Mouse (Mus musculus) intestine, embryonic 16.5 days (tissue): ENCODE data around the gene Wrap53. TPM values are rescaled to one million over a fixed set of nuclear protein-coding genes. Genes with fewer than 3 reads are reported as not detected.
A peak's percentile ranks its signal among the peaks of the same experiment; 100 is the strongest.

ENCODE experiments used
- ATAC-seq: fragments of 200-750 bp; cut with Nextera tagmentation; 2 replicates; pipeline ENCODE4 v1.8.0; 2017; ENCODE audit warnings: moderate TSS enrichment, moderate library complexity
- H3K27ac ChIP-seq: fragments of 300-500 bp; sonication (generic); 2 replicates; pipeline ENCODE4 v1.5.1; 2014; ENCODE audit warnings: mild to moderate bottlenecking, low read length
- H3K27me3 ChIP-seq: fragments of 300-500 bp; sonication (generic); replicated peaks from 2 replicates; pipeline ENCODE4 v1.6.1; 2014; ENCODE audit warnings: low read length, control low read depth, mixed read lengths; ENCODE audit not compliant: control insufficient read depth, insufficient read depth
- H3K36me3 ChIP-seq: fragments of 300-500 bp; sonication (generic); 2 replicates; pipeline ENCODE4 v1.6.1; 2014; ENCODE audit warnings: low read length, control low read depth; ENCODE audit not compliant: control insufficient read depth, insufficient read depth
- H3K4me1 ChIP-seq: fragments of 300-500 bp; sonication (generic); 2 replicates; pipeline ENCODE4 v1.6.1; 2014; ENCODE audit warnings: low read length, control low read depth, mixed read lengths; ENCODE audit not compliant: control insufficient read depth, insufficient read depth
- H3K4me2 ChIP-seq: fragments of 300-500 bp; sonication (generic); 2 replicates; pipeline ENCODE4 v1.6.1; 2014; ENCODE audit warnings: low read depth, low read length, control low read depth
- H3K4me3 ChIP-seq: fragments of 300-500 bp; sonication (generic); 2 replicates; pipeline ENCODE4 v1.5.1; 2014; ENCODE audit warnings: mild to moderate bottlenecking, low read length
- H3K9ac ChIP-seq: fragments of 300-500 bp; sonication (generic); 2 replicates; pipeline ENCODE4 v1.6.1; 2014; ENCODE audit warnings: low read depth, low read length
- H3K9me3 ChIP-seq: fragments of 300-500 bp; sonication (generic); 2 replicates; pipeline ENCODE4 v1.6.1; 2016; ENCODE audit warnings: low read length, control low read depth; ENCODE audit not compliant: control insufficient read depth
- WGBS: fragments of 180-500 bp; shearing (Covaris S2); extraction: QIAGEN DNeasy Blood & Tissue Kit; methylation state at CpG from one replicate; pipeline ENCODE4 v1.1.7; 2014; 5-methylcytosine and 5-hydroxymethylcytosine counted together
- polyA plus RNA-seq: library from polyadenylated mRNA; unstranded; fragments of >200 nt; fragmentation: Nextera tagmentation; extraction: Ambion mirVana; gene quantifications from 2 replicates; pipeline ENCODE4 v1.2.1, GENCODE M21; 2015

The Wrap53 gene
- polyA plus RNA-seq, 1 experiment from 2014 or later = 26.6 TPM

- ATAC-seq = no peak
- H3K9me3 ChIP-seq = no peaks in the 10 kb centered on the region
Measured at GRCm38 (mm10) chr11:69560896-69561854, 18.9 kb downstream of the Wrap53 start.

GRCm38 (mm10) chr11:69559851-69560765, 19.9 kb downstream of the Wrap53 start, which contains the start of gene Efnb3:
Gene Efnb3 (minus strand): TSS chr11:69560205.
- H3K4me1 ChIP-seq = peaks cover 10% of the 10 kb centered on the region
- WGBS = 3% methylated on average over 57 of the region's 59 CpGs
- H3K9me3 ChIP-seq = no peaks in the 10 kb centered on the region
- H3K4me3 ChIP-seq = peak within 1 kb of the TSS; percentile 56
- H3K27ac ChIP-seq = no peak within 1 kb of the TSS; the same call in 1 of the 2 replicates
- H3K36me3 ChIP-seq = peaks cover 15% of the 10 kb centered on the region
- ATAC-seq = peak; percentile 50
- peak within 1 kb of the TSS; percentile 86 for H3K4me2 ChIP-seq
- no peaks in the 10 kb centered on the region for H3K27me3 ChIP-seq
- H3K9ac ChIP-seq = peak within 1 kb of the TSS; percentile 85

More at GRCm38 (mm10) chr11:69560896-69561854, 18.9 kb downstream of the Wrap53 start:
- WGBS = 40% methylated on average over 16 of the region's 16 CpGs
- peak overlapping the region; percentile 11; the same call in 1 of the 2 replicates for H3K9ac ChIP-seq
- no peak overlapping the region for H3K4me3 ChIP-seq
- peaks cover 15% of the 10 kb centered on the region for H3K36me3 ChIP-seq
- peaks cover 10% of the 10 kb centered on the region for H3K4me1 ChIP-seq
- H3K27ac ChIP-seq = no peak overlapping the region
- peak overlapping the region; percentile 86; the same call in 1 of the 2 replicates for H3K4me2 ChIP-seq
- H3K27me3 ChIP-seq = no peaks in the 10 kb centered on the region

- Histone ChIP-seq H3K4me3 (peak overlapping the region; percentile 56), H3K36me3 (peaks cover 15% of the 10 kb centered on the region), H3K9me3 (no peaks in the 10 kb centered on the region), H3K27ac (no peak overlapping the region), H3K9ac (peak overlapping the region; percentile 85; the same call in 1 of the 2 replicates), H3K4me1 (peaks cover 10% of the 10 kb centered on the region), H3K4me2 (peak overlapping the region; percentile 86), H3K27me3 (no peaks in the 10 kb centered on the region)
- 14% methylated on average over 5 of the region's 5 CpGs for WGBS
- peak; percentile 12; the same call in 1 of the 2 replicates for ATAC-seq
Measured at GRCm38 (mm10) chr11:69559183-69559582, 20.9 kb downstream of the Wrap53 start.

- peaks cover 15% of the 10 kb centered on the region for H3K36me3 ChIP-seq
- no peaks in the 10 kb centered on the region for H3K27me3 ChIP-seq
- H3K9ac ChIP-seq = peak overlapping the region; percentile 85; the same call in 1 of the 2 replicates
- 21% methylated on average over 6 of the region's 6 CpGs for WGBS
- H3K27ac ChIP-seq = no peak overlapping the region
- H3K9me3 ChIP-seq = no peaks in the 10 kb centered on the region
- H3K4me1 ChIP-seq = peaks cover 10% of the 10 kb centered on the region
- H3K4me2 ChIP-seq = peak overlapping the region; percentile 86
- H3K4me3 ChIP-seq = peak overlapping the region; percentile 56
- no peak for ATAC-seq
Measured at GRCm38 (mm10) chr11:69558756-69559155, 21.3 kb downstream of the Wrap53 start.

GRCm38 (mm10) chr11:69557381-69557958, 22.6 kb downstream of the Wrap53 start:
- no peak overlapping the region for H3K4me2 ChIP-seq
- peaks cover 10% of the 10 kb centered on the region for H3K4me1 ChIP-seq
- H3K27me3 ChIP-seq = no peaks in the 10 kb centered on the region
- H3K36me3 ChIP-seq = peaks cover 5% of the 10 kb centered on the region
- ATAC-seq = no peak
- no peak overlapping the region for H3K4me3 ChIP-seq
- H3K9me3 ChIP-seq = no peaks in the 10 kb centered on the region
- no peak overlapping the region for H3K9ac ChIP-seq
- H3K27ac ChIP-seq = no peak overlapping the region
- WGBS = 44% methylated on average over 14 of the region's 14 CpGs

- ATAC-seq = no peak
- Histone ChIP-seq H3K4me1 (peaks cover 10% of the 10 kb centered on the region), H3K4me3 (no peak overlapping the region), H3K4me2 (no peak overlapping the region), H3K9ac (no peak overlapping the region), H3K27ac (no peak overlapping the region), H3K36me3 (no peaks in the 10 kb centered on the region), H3K27me3 (no peaks in the 10 kb centered on the region), H3K9me3 (no peaks in the 10 kb centered on the region)
- WGBS = 85% methylated on average over 5 of the region's 5 CpGs
Measured at GRCm38 (mm10) chr11:69554539-69555140, 25.4 kb downstream of the Wrap53 start.

- Histone ChIP-seq H3K9ac (no peak overlapping the region), H3K27ac (no peak overlapping the region), H3K4me3 (no peak overlapping the region), H3K4me2 (no peak overlapping the region), H3K9me3 (no peaks in the 10 kb centered on the region), H3K4me1 (no peaks in the 10 kb centered on the region), H3K27me3 (no peaks in the 10 kb centered on the region), H3K36me3 (no peaks in the 10 kb centered on the region)
- no peak for ATAC-seq
- WGBS = 28% methylated on average over 2 of the region's 2 CpGs
Measured at GRCm38 (mm10) chr11:69553341-69553721, 26.7 kb downstream of the Wrap53 start.

GRCm38 (mm10) chr11:69552622-69553340, 27.3 kb downstream of the Wrap53 start:
- 0 out of 2 replicates have a peak, but pooled peaks have one; percentile 11 for ATAC-seq
- H3K9me3 ChIP-seq = no peaks in the 10 kb centered on the region
- no peak overlapping the region for H3K27ac ChIP-seq
- H3K4me1 ChIP-seq = peaks cover 1% of the 10 kb centered on the region
- no peaks in the 10 kb centered on the region for H3K27me3 ChIP-seq
- H3K4me2 ChIP-seq = no peak overlapping the region
- no peaks in the 10 kb centered on the region for H3K36me3 ChIP-seq
- no peak overlapping the region for H3K4me3 ChIP-seq
- no peak overlapping the region; the same call in 1 of the 2 replicates for H3K9ac ChIP-seq
- WGBS = 22% methylated on average over 14 of the region's 14 CpGs
